Mouse (Mus musculus): Measurements from ENCODE around the gene H2-Eb2.

- TF ChIP-seq CTCF (IDR thresholded peaks at IDR 0.05; ENCODE audit: low read depth, low read length) (no peak), POLR2A (IDR thresholded peaks at IDR 0.05; ENCODE audit: borderline replicate concordance, low read depth, low read length) (no peak)
Observed at GRCm38 (mm10) chr17:34379451-34379850, 54.0 kb downstream of the H2-Eb2 start.

Data from bone marrow macrophage, adult 2 months (primary cell).